Mouse (Mus musculus): ENCODE results near the gene Spata25.
"Not testable (repeated sequence)": the region's sequence is repeated elsewhere in the genome, so short reads cannot be mapped to it uniquely, and the experiment has no call there.

Gene Spata25

GRCm38 (mm10) chr2:164855572-164855971 is 27.2 kb upstream of the Spata25 start:
- not testable (repeated sequence) for DNase-seq (ENCODE audit: low spot score in 2 of 2)

GRCm38 (mm10) chr2:164850061-164850460 is 21.7 kb upstream of the Spata25 start:
- no peak for DNase-seq (ENCODE audit: low spot score in 2 of 2)

- no peak for DNase-seq (ENCODE audit: low spot score in 2 of 2)
These were observed 17.4 kb upstream of the Spata25 start for GRCm38 (mm10) chr2:164845782-164846181.

DNA sequence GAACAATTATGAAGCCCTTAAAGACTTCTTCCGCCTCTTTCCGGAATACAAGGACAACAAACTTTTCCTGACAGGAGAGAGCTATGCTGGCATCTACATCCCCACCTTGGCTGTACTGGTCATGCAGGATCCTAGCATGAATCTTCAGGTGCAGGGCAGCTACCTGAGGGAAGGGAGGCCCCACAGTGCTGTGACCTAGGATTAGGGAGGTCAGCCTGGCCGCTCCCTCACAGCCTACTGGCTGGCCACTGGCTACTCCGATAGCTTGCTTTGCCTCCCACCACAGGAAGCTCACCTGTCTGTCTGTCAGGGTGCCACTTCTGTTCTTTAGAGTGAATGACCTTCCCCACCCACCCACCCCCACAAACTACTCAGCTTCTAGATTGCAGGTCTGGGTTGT is 6.8 kb upstream of the Spata25 start:
- no peak for DNase-seq (ENCODE audit: low spot score in 2 of 2)

GRCm38 (mm10) chr2:164834531-164834930 is 6.2 kb upstream of the Spata25 start:
- no peak for DNase-seq (ENCODE audit: low spot score in 2 of 2)

DNA sequence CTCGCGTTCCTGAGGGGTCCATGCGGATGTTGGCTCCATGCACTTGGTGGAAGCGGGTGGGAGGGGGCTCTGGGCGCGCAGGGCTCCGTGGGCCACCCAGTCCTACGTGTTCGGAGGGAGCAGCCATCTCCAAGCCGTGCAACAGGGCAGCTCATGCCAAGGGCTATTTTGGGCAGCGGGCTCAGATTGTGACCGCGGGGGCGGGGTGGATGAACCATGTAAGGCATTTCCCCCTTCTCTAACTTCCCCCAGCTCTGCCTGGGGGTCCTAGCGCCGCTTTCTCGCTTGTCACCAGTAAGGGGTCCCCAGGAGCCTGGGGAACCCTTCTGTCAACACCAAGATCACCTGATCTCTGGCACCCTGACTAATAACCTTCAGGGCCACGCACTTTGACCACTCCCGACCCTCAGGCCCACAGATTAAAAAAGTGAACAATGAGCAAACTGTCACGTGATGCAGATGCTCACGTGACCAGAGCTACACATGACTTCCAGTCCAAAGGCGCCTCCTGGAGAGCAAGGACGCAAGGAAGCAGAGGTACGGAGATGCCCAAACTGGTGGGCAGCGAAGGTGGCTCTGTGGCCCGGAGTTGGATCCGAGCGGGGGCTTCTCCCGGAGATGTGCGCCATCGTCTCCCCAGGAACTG is 5.1 kb upstream of the Spata25 start, which contains the start of gene Neurl2:
Gene Neurl2, minus strand, starts transcription at position 143 of the 646 bp plus-strand sequence.
- peak; percentile 88 to 94 for DNase-seq (ENCODE audit: low spot score in 2 of 2)

- peak; percentile 69 to 82 for DNase-seq (ENCODE audit: low spot score in 2 of 2)
These were observed 4.5 kb upstream of the Spata25 start, which contains the start of gene Ctsa for GRCm38 (mm10) chr2:164832748-164833301. Gene Ctsa, plus strand, starts transcription at chr2:164832873.

GRCm38 (mm10) chr2:164832032-164832747 is 3.9 kb upstream of the Spata25 start:
- DNase-seq (ENCODE audit: low spot score in 2 of 2) = no peak

DNA sequence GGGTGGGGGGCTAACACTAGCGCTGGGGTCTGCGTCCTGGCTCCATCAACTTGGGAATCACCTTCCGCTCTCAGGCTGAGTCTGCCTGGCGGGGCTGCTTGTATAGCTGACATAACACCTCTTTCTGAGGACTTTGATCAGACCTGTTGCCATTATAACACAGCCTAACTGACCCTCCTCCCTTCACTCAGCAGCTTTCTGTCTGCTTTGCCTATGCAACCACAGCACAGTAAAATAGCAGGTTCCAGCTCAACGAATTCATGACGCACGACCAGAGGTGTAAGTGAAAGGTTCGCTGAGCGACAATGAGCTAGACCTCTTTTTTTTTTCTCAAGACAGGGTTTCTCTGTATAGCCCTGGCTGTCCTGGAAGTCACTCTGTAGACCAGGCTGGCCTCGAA is 2.7 kb upstream of the Spata25 start:
- no peak for DNase-seq (ENCODE audit: low spot score in 2 of 2)

DNA sequence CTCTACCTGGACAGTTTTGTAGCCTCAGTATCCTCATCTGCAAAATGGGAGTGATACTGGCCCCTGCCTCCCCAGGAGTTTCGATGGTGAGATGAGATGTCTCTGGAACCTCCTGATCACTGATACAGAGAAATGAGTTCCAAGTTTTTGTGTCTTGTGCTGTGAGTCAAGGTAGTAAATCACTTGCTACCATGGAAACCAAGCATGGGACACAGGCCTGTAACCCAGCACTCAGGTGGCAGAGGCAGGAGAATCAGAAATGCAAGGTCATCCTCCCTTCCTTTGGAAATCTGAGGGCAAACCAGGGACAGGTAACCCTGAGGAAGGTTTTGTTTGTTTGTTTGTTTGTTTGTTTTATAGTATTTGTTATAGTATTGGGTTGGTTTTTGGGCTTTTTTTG is 753 bp upstream of the Spata25 start:
- DNase-seq (ENCODE audit: low spot score in 2 of 2) = no peak

DNA sequence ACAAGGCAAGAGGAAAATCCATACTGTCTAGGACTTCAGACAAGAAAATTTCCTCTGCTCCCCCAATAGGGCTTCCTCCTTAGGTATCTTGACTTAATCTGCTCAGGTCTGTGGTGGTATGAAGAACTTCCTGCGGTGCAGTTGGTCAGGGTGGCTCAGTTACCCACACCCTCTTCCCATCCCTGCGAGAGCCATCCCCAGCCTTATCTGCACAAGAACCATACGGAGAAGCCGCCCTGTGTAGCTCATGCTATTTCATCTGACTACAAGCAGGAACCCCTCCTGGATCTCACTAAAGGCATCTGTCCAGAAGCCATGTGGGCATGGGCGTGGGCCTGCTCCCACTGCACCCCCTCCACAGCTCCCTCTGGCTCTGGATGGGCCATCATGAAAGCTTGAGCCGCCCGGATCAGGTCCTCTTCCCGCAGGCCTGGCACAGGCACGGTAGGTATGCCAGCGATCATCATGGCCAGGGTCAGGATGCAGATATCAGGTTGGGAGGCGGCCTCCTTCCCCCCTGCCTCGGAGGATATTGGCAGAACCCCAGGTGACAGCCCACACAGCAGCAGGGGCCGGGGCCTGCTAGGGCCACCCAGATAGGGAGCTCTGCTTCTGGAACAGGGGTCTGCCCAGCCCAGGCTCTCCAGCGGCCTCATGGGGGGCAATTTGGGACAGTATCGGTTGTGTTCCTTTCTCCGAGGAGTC is 1.0 kb downstream of the Spata25 start:
- no peak for DNase-seq (ENCODE audit: low spot score in 2 of 2)

DNA sequence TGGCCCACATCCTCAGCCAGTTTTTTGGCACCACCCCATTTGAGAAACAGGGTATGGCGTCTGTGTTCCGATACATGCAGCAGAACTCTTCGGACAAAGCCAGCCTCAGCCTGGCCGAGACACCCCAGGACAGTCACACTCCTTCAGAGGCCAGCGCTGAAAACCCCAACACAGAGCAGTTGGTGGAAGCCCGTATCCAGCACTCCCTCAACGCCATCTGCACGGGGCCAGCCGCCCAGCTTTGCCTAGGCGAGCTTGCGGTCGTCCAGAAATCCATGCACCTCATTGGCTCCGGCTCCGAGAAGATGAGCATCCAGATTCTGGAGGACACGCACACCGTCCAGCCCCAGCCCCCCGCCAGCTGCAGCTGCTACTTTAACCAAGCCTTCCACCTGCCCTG is 2.8 kb downstream of the Spata25 start:
- no peak for DNase-seq (ENCODE audit: low spot score in 2 of 2)

GRCm38 (mm10) chr2:164823969-164824368 is 4.4 kb downstream of the Spata25 start:
- DNase-seq (ENCODE audit: low spot score in 2 of 2) = no peak

GRCm38 (mm10) chr2:164823181-164823585 is 5.2 kb downstream of the Spata25 start:
- peak in 1 of 2 experiments; percentile 38 for DNase-seq (ENCODE audit: low spot score in 2 of 2)

DNA sequence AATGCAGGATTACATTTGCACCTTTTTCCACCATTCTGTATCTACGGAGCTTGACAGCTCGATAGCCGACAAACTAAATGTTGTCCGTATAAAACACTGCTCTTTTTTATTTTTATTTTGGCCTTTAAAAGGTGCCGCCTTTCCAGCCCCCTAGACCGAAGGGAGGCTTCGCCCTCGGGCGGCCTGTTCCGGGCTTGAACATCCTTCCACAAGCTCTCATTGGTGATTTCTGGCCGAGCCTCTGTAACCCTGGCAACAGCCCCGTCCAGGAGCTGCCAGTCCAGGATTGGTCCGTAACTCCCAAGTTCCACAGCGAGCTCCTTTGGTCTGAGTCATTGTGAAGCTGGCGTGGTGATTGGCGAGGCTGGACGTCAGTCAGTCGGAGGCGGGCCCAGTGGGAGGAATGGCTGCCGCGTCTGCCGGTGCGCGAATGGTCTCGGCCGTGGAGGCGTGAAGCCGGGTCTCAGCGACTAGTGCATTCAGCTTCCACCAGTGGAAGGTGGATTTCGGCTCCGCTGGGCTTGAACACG is 5.6 kb downstream of the Spata25 start, which contains the start of gene Zswim1:
Gene Zswim1, plus strand, starts transcription at position 51 of the 530 bp plus-strand sequence.
- DNase-seq (ENCODE audit: low spot score in 2 of 2) = peak; percentile 100

- DNase-seq (ENCODE audit: low spot score in 2 of 2) = no peak
These were observed 7.3 kb downstream of the Spata25 start for GRCm38 (mm10) chr2:164821060-164821459.

DNA sequence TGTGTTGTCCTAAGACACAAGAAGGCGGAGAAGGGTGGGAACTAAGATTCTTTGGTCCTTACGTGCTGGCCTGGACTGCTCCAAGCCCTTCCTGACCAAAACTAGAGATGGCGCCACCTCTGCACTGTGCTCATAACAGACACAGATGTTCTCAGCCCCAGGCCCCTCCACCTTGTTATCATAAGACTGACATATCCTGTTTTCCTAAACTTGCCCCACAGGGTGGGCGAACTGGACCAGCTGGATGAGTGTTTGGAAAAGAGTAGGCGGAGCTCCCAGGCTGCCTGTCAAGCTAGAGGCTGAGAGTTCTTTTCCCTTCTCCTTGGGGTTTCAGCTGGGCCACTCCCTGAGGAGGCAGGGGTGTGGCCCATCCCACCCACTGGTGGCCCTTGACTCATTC is 10.6 kb downstream of the Spata25 start:
- no peak for DNase-seq (ENCODE audit: low spot score in 2 of 2)

- DNase-seq (ENCODE audit: low spot score in 2 of 2) = no peak
These were observed 11.1 kb downstream of the Spata25 start for GRCm38 (mm10) chr2:164817206-164817605.

GRCm38 (mm10) chr2:164815821-164816220 is 12.5 kb downstream of the Spata25 start:
- no peak for DNase-seq (ENCODE audit: low spot score in 2 of 2)

DNA sequence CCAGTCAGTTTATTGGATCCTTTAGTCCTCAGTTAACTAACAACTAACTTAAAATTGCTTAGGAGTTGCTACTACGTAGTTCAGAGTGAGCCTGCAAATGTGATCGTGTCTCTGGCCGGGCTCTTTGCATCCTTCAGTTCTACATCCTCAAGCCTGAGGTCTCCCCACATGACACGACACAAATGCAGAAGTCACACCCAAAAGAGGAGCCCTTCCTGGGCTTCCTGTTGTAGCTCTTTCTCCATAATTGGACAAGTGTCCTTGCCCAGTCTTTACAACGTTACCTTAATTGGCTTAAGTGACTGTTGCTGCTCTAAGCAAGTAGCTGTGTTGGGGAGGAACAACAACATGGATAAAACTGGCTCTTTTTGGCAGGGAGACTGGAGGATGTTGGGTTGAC is 13.0 kb downstream of the Spata25 start:
- DNase-seq (ENCODE audit: low spot score in 2 of 2) = no peak

- DNase-seq (ENCODE audit: low spot score in 2 of 2) = no peak
These were observed 14.8 kb downstream of the Spata25 start for GRCm38 (mm10) chr2:164813557-164813956.

DNA sequence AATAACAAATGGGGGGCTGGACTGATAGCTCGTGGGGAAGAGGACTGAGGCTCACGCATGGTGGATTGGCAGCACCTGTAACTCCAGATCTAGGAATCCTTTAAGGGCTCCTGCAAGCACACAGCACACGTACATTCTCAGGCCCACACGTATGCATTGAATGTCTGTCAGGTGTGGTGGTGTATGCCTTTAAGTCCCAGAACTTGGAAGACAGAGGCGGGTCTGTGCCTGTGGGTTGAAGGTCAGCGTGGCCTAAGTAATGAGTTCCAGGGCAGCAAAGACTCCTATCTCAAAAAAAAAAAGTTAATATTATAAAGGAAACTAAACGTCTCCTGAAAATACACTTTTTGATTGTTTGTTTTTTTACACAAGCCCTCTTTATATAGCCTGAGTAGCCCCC is 21.7 kb downstream of the Spata25 start:
- DNase-seq (ENCODE audit: low spot score in 2 of 2) = no peak
